Mouse (Mus musculus) kidney, postnatal 0 days (tissue): ENCODE data around the gene Gm28053. TPM values are rescaled to one million over a fixed set of nuclear protein-coding genes. Genes with fewer than 3 reads are reported as not detected.

Experiments
- ATAC-seq: fragments of 200-750 bp; cut with Nextera tagmentation; replicated peaks from 2 replicates; pipeline ENCODE4 v1.8.0; 2017; ENCODE audit warnings: low read depth, moderate number of reproducible peaks, moderate TSS enrichment, moderate library complexity; ENCODE audit not compliant: low FRiP score
- DNase-seq: peaks from one replicate; pipeline ENCODE4 v3.0.0-alpha.2; 2016; ENCODE audit warnings: low spot score
- H3K27ac ChIP-seq: fragments of 300-500 bp; sonication (generic); 2 replicates; pipeline ENCODE4 v1.5.1; 2014; ENCODE audit warnings: mild to moderate bottlenecking
- H3K27me3 ChIP-seq: fragments of 300-500 bp; sonication (generic); 2 replicates; pipeline ENCODE4 v1.6.1; 2014; ENCODE audit warnings: low read length, mixed read lengths; ENCODE audit not compliant: insufficient read depth
- H3K36me3 ChIP-seq: fragments of 300-500 bp; sonication (generic); 2 replicates; pipeline ENCODE4 v1.6.1; 2014; ENCODE audit warnings: low read length, mixed read lengths; ENCODE audit not compliant: insufficient read depth
- H3K4me1 ChIP-seq: fragments of 300-500 bp; sonication (generic); replicated peaks from 2 replicates; pipeline ENCODE4 v1.6.1; 2014; ENCODE audit warnings: antibody characterized with exemption, low read length, mixed read lengths; ENCODE audit not compliant: insufficient read depth
- H3K4me2 ChIP-seq: fragments of 300-500 bp; sonication (generic); 2 replicates; pipeline ENCODE4 v1.6.1; 2014; ENCODE audit warnings: mild to moderate bottlenecking, low read length, moderate library complexity, mixed read lengths
- H3K4me3 ChIP-seq: fragments of 300-500 bp; sonication (generic); replicated peaks from 2 replicates; pipeline ENCODE4 v1.5.1; 2014; ENCODE audit warnings: low read depth, low read length
- H3K9ac ChIP-seq: fragments of 300-500 bp; sonication (generic); 2 replicates; pipeline ENCODE4 v1.6.1; 2014; ENCODE audit warnings: low read depth, low read length
- H3K9me3 ChIP-seq: fragments of 300-500 bp; sonication (generic); replicated peaks from 2 replicates; pipeline ENCODE4 v1.6.1; 2016; ENCODE audit warnings: low read length, inconsistent platforms, mixed read lengths
- CTCF ChIP-seq: IDR thresholded peaks from 2 replicates; pipeline ENCODE4 v1.5.1; 2016; ENCODE audit warnings: antibody characterized with exemption, low read depth, mild to moderate bottlenecking, moderate library complexity
- WGBS: fragments of 180-500 bp; shearing (Covaris S2); extraction: QIAGEN DNeasy Blood & Tissue Kit; methylation state at CpG from one replicate; pipeline ENCODE4 v1.1.7; 2014; 5-methylcytosine and 5-hydroxymethylcytosine counted together
- polyA plus RNA-seq: library from polyadenylated mRNA; unstranded; fragments of >200 nt; fragmentation: Nextera tagmentation; extraction: Ambion mirVana; gene quantifications from 2 replicates; pipeline ENCODE4 v1.2.1, GENCODE M21; 2015

Gene Gm28053
- polyA plus RNA-seq, 1 experiment from 2014 or later, result 2.7 TPM

GRCm38 (mm10) chr6:48698888-48699287 is 19.5 kb upstream of the Gm28053 start:
- Histone ChIP-seq H3K4me3 (no peak overlapping the region), H3K27ac (peak overlapping the region; percentile 64), H3K9me3 (no peaks in the 10 kb centered on the region), H3K4me2 (no peak overlapping the region), H3K27me3 (no peaks in the 10 kb centered on the region), H3K36me3 (peaks cover 3% of the 10 kb centered on the region; the same call in 1 of the 2 replicates), H3K4me1 (no peaks in the 10 kb centered on the region), H3K9ac (no peak overlapping the region)
- ATAC-seq (no peak), DNase-seq (no peak)
- 83% methylated on average over 3 of the region's 3 CpGs for WGBS
- TF ChIP-seq CTCF, result no peak

- H3K27ac ChIP-seq, result peak overlapping the region; percentile 66
- H3K9ac ChIP-seq, result no peak overlapping the region
- 52% methylated on average over 5 of the region's 5 CpGs for WGBS
- no peaks in the 10 kb centered on the region for H3K27me3 ChIP-seq
- no peak for ATAC-seq
- H3K4me3 ChIP-seq, result no peak overlapping the region
- no peak for TF ChIP-seq CTCF
- no peaks in the 10 kb centered on the region for H3K4me1 ChIP-seq
- peaks cover 3% of the 10 kb centered on the region; the same call in 1 of the 2 replicates for H3K36me3 ChIP-seq
- no peaks in the 10 kb centered on the region for H3K9me3 ChIP-seq
- peak; percentile 61 for DNase-seq
- no peak overlapping the region for H3K4me2 ChIP-seq
Measured at GRCm38 (mm10) chr6:48700251-48701075, 17.9 kb upstream of the Gm28053 start.

- Histone ChIP-seq H3K9ac (no peak overlapping the region), H3K9me3 (no peaks in the 10 kb centered on the region), H3K27ac (peak overlapping the region; percentile 19; the same call in 1 of the 2 replicates), H3K4me1 (no peaks in the 10 kb centered on the region), H3K4me3 (no peak overlapping the region), H3K27me3 (no peaks in the 10 kb centered on the region), H3K36me3 (peaks cover 3% of the 10 kb centered on the region; the same call in 1 of the 2 replicates), H3K4me2 (no peak overlapping the region)
- ATAC-seq (no peak), DNase-seq (no peak)
- WGBS, result 84% methylated on average over 7 of the region's 7 CpGs
- TF ChIP-seq CTCF, result no peak
Measured at GRCm38 (mm10) chr6:48702146-48702545, 16.3 kb upstream of the Gm28053 start.

GRCm38 (mm10) chr6:48702601-48703000 is 15.8 kb upstream of the Gm28053 start:
- no peaks in the 10 kb centered on the region for H3K9me3 ChIP-seq
- H3K9ac ChIP-seq, result no peak overlapping the region
- H3K4me3 ChIP-seq, result no peak overlapping the region
- no peak for DNase-seq
- peak; percentile 67 for TF ChIP-seq CTCF
- no peak for ATAC-seq
- H3K4me2 ChIP-seq, result no peak overlapping the region
- H3K36me3 ChIP-seq, result peaks cover 3% of the 10 kb centered on the region; the same call in 1 of the 2 replicates
- H3K27me3 ChIP-seq, result no peaks in the 10 kb centered on the region
- 0 out of 2 replicates have a peak overlapping the region, but pooled peaks have one; percentile 19 for H3K27ac ChIP-seq
- H3K4me1 ChIP-seq, result no peaks in the 10 kb centered on the region
- WGBS, result 73% methylated on average over 5 of the region's 5 CpGs

GRCm38 (mm10) chr6:48704146-48704545 is 14.3 kb upstream of the Gm28053 start:
- Histone ChIP-seq H3K9ac (no peak overlapping the region), H3K36me3 (peaks cover 3% of the 10 kb centered on the region; the same call in 1 of the 2 replicates), H3K27ac (no peak overlapping the region), H3K4me1 (no peaks in the 10 kb centered on the region), H3K27me3 (no peaks in the 10 kb centered on the region), H3K9me3 (no peaks in the 10 kb centered on the region), H3K4me2 (no peak overlapping the region), H3K4me3 (no peak overlapping the region)
- ATAC-seq (no peak), DNase-seq (no peak)
- no peak for TF ChIP-seq CTCF

- H3K4me3 ChIP-seq, result peak overlapping the region; percentile 18
- no peaks in the 10 kb centered on the region for H3K27me3 ChIP-seq
- no peaks in the 10 kb centered on the region for H3K9me3 ChIP-seq
- H3K4me1 ChIP-seq, result no peaks in the 10 kb centered on the region
- H3K27ac ChIP-seq, result peak overlapping the region; percentile 57
- peak overlapping the region; percentile 19 for H3K4me2 ChIP-seq
- ATAC-seq, result no peak
- H3K9ac ChIP-seq, result no peak overlapping the region
- WGBS, result 49% methylated on average over 3 of the region's 3 CpGs
- TF ChIP-seq CTCF, result no peak
- peaks cover 3% of the 10 kb centered on the region; the same call in 1 of the 2 replicates for H3K36me3 ChIP-seq
- DNase-seq, result no peak
Measured at GRCm38 (mm10) chr6:48706130-48706529, 12.3 kb upstream of the Gm28053 start.
